Mouse (Mus musculus): ENCODE data around the gene Susd1.

Gene Susd1

GRCm38 (mm10) chr4:59322733-59323132 is 115.7 kb downstream of the Susd1 start:
- no peak for ATAC-seq (ENCODE audit: low TSS enrichment)

GRCm38 (mm10) chr4:59322056-59322455 is 116.4 kb downstream of the Susd1 start:
- ATAC-seq (ENCODE audit: low TSS enrichment): no peak

GRCm38 (mm10) chr4:59321181-59322008 is 117.0 kb downstream of the Susd1 start:
- ATAC-seq (ENCODE audit: low TSS enrichment): no peak

GRCm38 (mm10) chr4:59319136-59319941 is 119.1 kb downstream of the Susd1 start:
- ATAC-seq (ENCODE audit: low TSS enrichment): no peak

- no peak for ATAC-seq (ENCODE audit: low TSS enrichment)
Observed at GRCm38 (mm10) chr4:59318602-59319001, 119.8 kb downstream of the Susd1 start.

- no peak for ATAC-seq (ENCODE audit: low TSS enrichment)
Observed at GRCm38 (mm10) chr4:59315553-59316405, 122.7 kb downstream of the Susd1 start.

- ATAC-seq (ENCODE audit: low TSS enrichment): no peak
Observed at GRCm38 (mm10) chr4:59314939-59315552, 123.4 kb downstream of the Susd1 start.

GRCm38 (mm10) chr4:59312945-59313344 is 125.5 kb downstream of the Susd1 start:
- ATAC-seq (ENCODE audit: low TSS enrichment): no peak

GRCm38 (mm10) chr4:59310590-59310989 is 127.8 kb downstream of the Susd1 start:
- ATAC-seq (ENCODE audit: low TSS enrichment): no peak

GRCm38 (mm10) chr4:59307841-59308589 is 130.4 kb downstream of the Susd1 start:
- ATAC-seq (ENCODE audit: low TSS enrichment): no peak

GRCm38 (mm10) chr4:59302387-59302786 is 136.0 kb downstream of the Susd1 start:
- no peak for ATAC-seq (ENCODE audit: low TSS enrichment)

- no peak for ATAC-seq (ENCODE audit: low TSS enrichment)
Observed at GRCm38 (mm10) chr4:59301025-59301815, 137.2 kb downstream of the Susd1 start.

GRCm38 (mm10) chr4:59298719-59299496 is 139.5 kb downstream of the Susd1 start:
- ATAC-seq (ENCODE audit: low TSS enrichment): no peak

GRCm38 (mm10) chr4:59295127-59295526 is 143.3 kb downstream of the Susd1 start:
- ATAC-seq (ENCODE audit: low TSS enrichment): no peak

- no peak for ATAC-seq (ENCODE audit: low TSS enrichment)
Observed at GRCm38 (mm10) chr4:59294661-59295060, 143.8 kb downstream of the Susd1 start.

- ATAC-seq (ENCODE audit: low TSS enrichment): no peak
Observed at GRCm38 (mm10) chr4:59291914-59292718, 146.3 kb downstream of the Susd1 start.

GRCm38 (mm10) chr4:59290972-59291576 is 147.4 kb downstream of the Susd1 start:
- ATAC-seq (ENCODE audit: low TSS enrichment): no peak

- no peak for ATAC-seq (ENCODE audit: low TSS enrichment)
Observed at GRCm38 (mm10) chr4:59287103-59287502, 151.3 kb downstream of the Susd1 start.
